Mouse (Mus musculus) intestine, embryonic 14.5 days (tissue): ENCODE measurements at regions not wholly inside any gene's neighbourhood (a gene's known extent, or its start where the extent isn't known, plus 50 kb on each side); places are given as distances from the start of the nearest gene placed in this dataset.
A peak's percentile ranks its signal among the peaks of the same experiment; 100 is the strongest.

Experiments
- ATAC-seq: fragments of 200-750 bp; cut with Nextera tagmentation; replicated peaks from 2 replicates; pipeline ENCODE4 v1.8.0; 2017; ENCODE audit warnings: low read depth, moderate number of reproducible peaks, moderate TSS enrichment, moderate library complexity; ENCODE audit not compliant: low FRiP score, low TSS enrichment
- DNase-seq: peaks from one replicate; pipeline ENCODE4 v3.0.0-alpha.2; 2018; ENCODE audit warnings: low spot score
- H3K27ac ChIP-seq: fragments of 300-500 bp; sonication (generic); 2 replicates; pipeline ENCODE4 v1.5.1; 2014; ENCODE audit warnings: low read depth, mild to moderate bottlenecking, control low read depth
- H3K27me3 ChIP-seq: fragments of 300-500 bp; sonication (generic); replicated peaks from 2 replicates; pipeline ENCODE4 v1.6.1; 2014; ENCODE audit warnings: low read length, control low read depth; ENCODE audit not compliant: control insufficient read depth, insufficient read depth
- H3K36me3 ChIP-seq: fragments of 300-500 bp; sonication (generic); 2 replicates; pipeline ENCODE4 v1.6.1; 2014; ENCODE audit warnings: low read length, control low read depth; ENCODE audit not compliant: control insufficient read depth, insufficient read depth
- H3K4me1 ChIP-seq: fragments of 300-500 bp; sonication (generic); replicated peaks from 2 replicates; pipeline ENCODE4 v1.6.1; 2014; ENCODE audit warnings: low read length, control low read depth, mixed read lengths; ENCODE audit not compliant: control insufficient read depth, insufficient read depth
- H3K4me2 ChIP-seq: fragments of 300-500 bp; sonication (generic); 2 replicates; pipeline ENCODE4 v1.6.1; 2014; ENCODE audit warnings: low read length
- H3K4me3 ChIP-seq: fragments of 300-500 bp; sonication (generic); 2 replicates; pipeline ENCODE4 v1.5.1; 2014; ENCODE audit warnings: low read depth, low read length, control low read depth, mixed read lengths
- H3K9ac ChIP-seq: fragments of 300-500 bp; sonication (generic); 2 replicates; pipeline ENCODE4 v1.6.1; 2014; ENCODE audit warnings: mild to moderate bottlenecking, low read length
- H3K9me3 ChIP-seq: fragments of 300-500 bp; sonication (generic); 2 replicates; pipeline ENCODE4 v1.6.1; 2016; ENCODE audit warnings: low read length, control low read depth; ENCODE audit not compliant: control insufficient read depth
- WGBS: fragments of 180-500 bp; shearing (Covaris S2); extraction: QIAGEN DNeasy Blood & Tissue Kit; methylation state at CpG from one replicate; pipeline ENCODE4 v1.1.7; 2014; 5-methylcytosine and 5-hydroxymethylcytosine counted together

DNA sequence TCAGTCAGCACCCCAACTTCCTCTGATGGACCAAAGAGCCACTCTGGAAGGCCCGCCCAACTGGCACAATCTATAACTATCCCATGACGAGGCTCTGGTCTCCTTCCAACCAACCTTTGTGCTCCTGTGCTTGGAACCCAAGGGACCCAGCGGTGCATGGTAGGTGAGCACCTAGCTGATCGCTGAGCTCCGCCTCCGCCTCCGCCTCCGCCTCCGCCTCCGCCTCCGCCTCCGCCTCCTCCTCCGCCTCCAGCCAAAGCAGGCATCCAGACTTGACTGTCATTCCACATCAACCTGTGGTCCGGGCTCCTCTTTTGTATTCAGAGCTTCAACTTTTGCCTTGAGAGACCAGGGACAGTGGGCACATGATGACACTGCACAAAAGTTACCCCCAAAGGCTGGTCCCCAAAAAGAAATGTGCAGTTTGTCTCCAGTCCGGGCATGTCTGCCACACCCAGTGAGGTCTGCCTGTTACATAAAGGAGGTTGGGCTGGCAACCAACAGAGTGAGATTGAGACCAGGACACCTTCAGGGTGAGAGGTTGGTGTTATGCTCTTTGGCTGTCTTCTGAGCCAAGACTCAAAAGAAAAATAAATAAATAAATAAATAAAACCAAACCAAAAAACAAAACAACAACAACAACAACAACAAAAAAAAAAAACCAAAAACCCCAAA, 86.1 kb upstream of the Map3k1 start:
- Histone ChIP-seq H3K4me1 (peaks cover 3% of the 10 kb centered on the region; the same call in 1 of the 2 replicates), H3K27me3 (no peaks in the 10 kb centered on the region), H3K4me3 (no peak overlapping the region), H3K9ac (no peak overlapping the region), H3K27ac (no peak overlapping the region), H3K36me3 (no peaks in the 10 kb centered on the region), H3K4me2 (peak overlapping the region; percentile 29; the same call in 1 of the 2 replicates), H3K9me3 (no peaks in the 10 kb centered on the region)
- DNase-seq (no peak), ATAC-seq (peak; percentile 71; the same call in 1 of the 2 replicates)
- 48% methylated on average over 15 of the region's 15 CpGs for WGBS

DNA sequence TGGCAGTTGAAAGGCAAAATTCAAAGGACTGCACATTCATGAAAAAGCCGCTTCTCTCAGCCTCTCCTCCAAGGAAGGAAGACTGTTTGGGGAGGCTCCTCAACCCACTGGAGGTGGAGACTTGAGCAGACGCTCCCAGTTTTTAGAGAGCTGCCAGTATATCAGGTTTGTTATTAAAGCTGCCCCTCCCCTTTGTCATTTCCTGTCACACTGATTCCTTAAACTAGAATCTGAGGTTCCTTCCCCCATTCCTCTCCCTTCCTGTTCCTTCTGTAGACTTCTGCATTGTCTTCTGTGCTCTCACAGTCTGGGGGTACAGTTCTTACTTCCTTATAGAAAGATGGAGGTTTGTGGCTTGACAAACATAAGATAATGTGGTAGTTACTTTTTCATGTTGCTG, 87.5 kb upstream of the Map3k1 start:
- Histone ChIP-seq H3K4me1 (peaks cover 3% of the 10 kb centered on the region; the same call in 1 of the 2 replicates), H3K36me3 (no peaks in the 10 kb centered on the region), H3K27ac (no peak overlapping the region), H3K9me3 (no peaks in the 10 kb centered on the region), H3K4me2 (no peak overlapping the region), H3K9ac (no peak overlapping the region), H3K4me3 (no peak overlapping the region), H3K27me3 (no peaks in the 10 kb centered on the region)
- no peak for ATAC-seq
- 26% methylated on average over 2 of the region's 2 CpGs for WGBS
- no peak for DNase-seq

DNA sequence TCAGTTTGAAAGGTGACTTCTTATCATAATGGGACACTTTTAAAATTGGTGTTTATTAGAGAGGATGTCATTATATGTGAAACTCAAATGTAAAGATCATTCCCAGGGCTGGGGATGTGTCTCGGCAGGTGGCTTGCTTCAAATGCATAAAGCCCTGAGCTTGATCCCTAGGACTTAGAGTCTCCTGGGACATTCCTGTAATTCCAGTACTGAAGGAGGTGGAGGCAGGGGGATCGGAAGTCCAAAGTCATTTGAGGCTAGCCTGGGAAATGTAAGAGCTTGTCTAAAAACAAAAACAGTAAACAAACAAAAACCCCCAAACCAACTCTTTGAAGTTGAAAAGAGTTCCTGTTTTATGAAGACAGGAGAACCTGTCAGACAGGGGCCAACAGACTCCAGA, 94.6 kb upstream of the Map3k1 start:
- Histone ChIP-seq H3K9me3 (no peaks in the 10 kb centered on the region), H3K4me2 (no peak overlapping the region), H3K27ac (no peak overlapping the region), H3K4me3 (no peak overlapping the region), H3K36me3 (no peaks in the 10 kb centered on the region), H3K9ac (no peak overlapping the region), H3K4me1 (peaks cover 9% of the 10 kb centered on the region), H3K27me3 (no peaks in the 10 kb centered on the region)
- WGBS, result 39% methylated on average over 2 of the region's 2 CpGs
- ATAC-seq, result no peak
- DNase-seq, result no peak

DNA sequence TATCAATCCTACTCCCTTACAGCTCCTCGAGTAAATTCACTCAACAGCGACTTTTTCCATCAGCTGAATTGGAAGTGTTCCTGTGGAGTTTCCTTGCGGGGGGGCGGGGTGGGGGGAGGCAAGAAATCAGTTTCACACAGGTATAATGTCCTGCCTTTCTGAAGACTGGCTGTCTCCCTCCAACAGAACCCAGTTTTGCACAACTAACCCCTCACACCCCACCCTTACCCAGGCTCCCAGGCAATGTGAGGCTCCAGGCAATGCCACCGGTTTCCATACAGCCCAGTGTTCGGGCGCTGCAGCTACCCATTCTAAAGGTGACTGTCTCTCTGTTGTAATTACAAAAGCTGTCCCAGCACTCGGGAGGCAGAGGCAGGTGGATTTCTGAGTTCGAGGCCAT, 95.1 kb upstream of the Map3k1 start:
- no peak overlapping the region for H3K9ac ChIP-seq
- no peaks in the 10 kb centered on the region for H3K9me3 ChIP-seq
- no peaks in the 10 kb centered on the region for H3K36me3 ChIP-seq
- no peak for DNase-seq
- peaks cover 9% of the 10 kb centered on the region for H3K4me1 ChIP-seq
- 63% methylated on average over 9 of the region's 9 CpGs for WGBS
- no peak for ATAC-seq
- no peaks in the 10 kb centered on the region for H3K27me3 ChIP-seq
- no peak overlapping the region for H3K4me2 ChIP-seq
- no peak overlapping the region for H3K4me3 ChIP-seq
- no peak overlapping the region for H3K27ac ChIP-seq

GRCm38 (mm10) chr13:111904616-111905212, 95.9 kb upstream of the Map3k1 start:
- no peaks in the 10 kb centered on the region for H3K9me3 ChIP-seq
- DNase-seq, result no peak
- H3K36me3 ChIP-seq, result no peaks in the 10 kb centered on the region
- ATAC-seq, result 0 out of 2 replicates have a peak, but pooled peaks have one; percentile 23
- peaks cover 9% of the 10 kb centered on the region for H3K4me1 ChIP-seq
- H3K9ac ChIP-seq, result no peak overlapping the region
- H3K27ac ChIP-seq, result no peak overlapping the region
- WGBS, result 24% methylated on average over 15 of the region's 17 CpGs
- H3K4me3 ChIP-seq, result no peak overlapping the region
- H3K27me3 ChIP-seq, result no peaks in the 10 kb centered on the region
- 0 out of 2 replicates have a peak overlapping the region, but pooled peaks have one; percentile 1 for H3K4me2 ChIP-seq

DNA sequence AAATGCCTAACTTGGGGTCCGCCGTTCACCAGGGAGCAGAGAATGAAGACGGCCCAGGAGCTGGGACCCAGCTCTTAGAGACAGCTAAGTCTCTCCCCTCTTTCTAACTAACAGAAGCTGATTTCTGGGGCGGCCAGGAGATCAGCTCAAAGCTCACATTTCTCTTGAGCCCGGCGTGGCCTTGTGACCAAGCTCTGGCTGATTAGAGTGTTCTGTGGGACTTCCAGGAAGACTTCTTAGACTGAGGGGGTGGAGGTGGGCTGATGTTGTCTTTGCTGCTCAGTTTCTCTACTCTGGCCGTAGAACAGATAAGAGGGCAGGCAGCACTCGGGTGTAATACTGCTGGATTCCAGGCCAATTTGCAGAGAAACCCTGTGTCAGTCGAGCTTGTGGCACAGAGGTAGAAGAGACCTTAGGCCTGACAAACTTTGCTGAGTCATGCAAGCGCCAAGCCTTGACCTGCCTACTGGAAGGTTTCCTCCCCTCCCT, 96.5 kb upstream of the Map3k1 start:
- Histone ChIP-seq H3K27me3 (no peaks in the 10 kb centered on the region), H3K9ac (0 out of 2 replicates have a peak overlapping the region, but pooled peaks have one; percentile 2)

GRCm38 (mm10) chr13:111911071-111911470, 102.3 kb upstream of the Map3k1 start:
- Histone ChIP-seq H3K4me3 (no peak overlapping the region), H3K4me1 (no peaks in the 10 kb centered on the region), H3K27ac (no peak overlapping the region), H3K4me2 (no peak overlapping the region), H3K9ac (no peak overlapping the region), H3K36me3 (no peaks in the 10 kb centered on the region), H3K27me3 (no peaks in the 10 kb centered on the region), H3K9me3 (no peaks in the 10 kb centered on the region)
- ATAC-seq, result no peak
- WGBS, result 81% methylated on average over 5 of the region's 5 CpGs
- no peak for DNase-seq

More for the DNA sequence above, 96.5 kb upstream of the Map3k1 start:
- H3K27ac ChIP-seq, result no peak overlapping the region
- H3K4me2 ChIP-seq, result 0 out of 2 replicates have a peak overlapping the region, but pooled peaks have one; percentile 1
- H3K4me1 ChIP-seq, result peaks cover 9% of the 10 kb centered on the region
- H3K36me3 ChIP-seq, result no peaks in the 10 kb centered on the region
- no peaks in the 10 kb centered on the region for H3K9me3 ChIP-seq
- DNase-seq (peak; percentile 75), ATAC-seq (0 out of 2 replicates have a peak, but pooled peaks have one; percentile 8)
- no peak overlapping the region for H3K4me3 ChIP-seq
- WGBS, result 30% methylated on average over 10 of the region's 10 CpGs

DNA sequence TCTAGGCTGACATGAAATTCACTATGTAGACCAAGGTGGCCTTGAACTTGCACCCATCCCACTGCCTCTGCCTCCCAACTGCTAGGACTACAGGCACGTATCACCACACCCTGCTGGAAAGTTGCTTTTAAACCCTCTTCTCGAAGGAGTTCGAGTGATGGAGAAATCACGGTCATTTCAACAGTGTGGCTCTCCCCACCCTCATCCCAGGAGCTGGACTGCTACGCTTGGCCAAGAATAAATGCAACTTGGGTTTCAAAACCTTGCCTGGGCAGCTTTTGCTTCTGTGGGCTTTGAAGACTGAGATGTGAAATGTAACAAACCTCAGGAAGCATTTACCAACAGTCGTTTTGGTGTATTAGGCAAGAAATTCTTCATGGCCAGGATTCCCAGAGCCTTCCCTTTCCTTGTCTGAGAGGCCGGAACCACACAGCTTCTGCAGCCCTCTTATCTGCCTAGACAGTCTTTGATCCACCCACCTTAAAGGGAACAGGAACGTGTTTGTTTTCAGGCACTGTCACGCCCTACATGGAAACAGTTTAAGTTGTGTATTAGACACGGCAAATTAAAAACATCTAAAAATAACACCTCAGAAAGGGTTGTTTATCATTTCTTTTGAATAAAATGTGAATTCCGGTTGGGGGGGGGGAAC, 103.0 kb upstream of the Map3k1 start:
- H3K9ac ChIP-seq, result no peak overlapping the region

More for the DNA sequence above, 103.0 kb upstream of the Map3k1 start:
- Histone ChIP-seq H3K4me3 (no peak overlapping the region), H3K36me3 (no peaks in the 10 kb centered on the region), H3K27me3 (no peaks in the 10 kb centered on the region), H3K4me2 (no peak overlapping the region), H3K9me3 (no peaks in the 10 kb centered on the region), H3K27ac (no peak overlapping the region), H3K4me1 (no peaks in the 10 kb centered on the region)
- WGBS, result 79% methylated on average over 11 of the region's 11 CpGs
- DNase-seq (no peak), ATAC-seq (no peak)
